In genomic region chr7:74112071-74112470, GRCm38 (mm10) we compare ENCODE assay signal across 23 mouse cellular contexts.
A peak's percentile ranks its signal among the peaks of the same experiment; 100 is the strongest.
DNase-seq lines count a peak whose midpoint lies in the region; ATAC-seq and TF ChIP-seq lines count a peak whose summit lies in the region.
"Had no signal": no experiment of that assay in that cellular context is flagged by ENCODE, and none has a peak within 500 bp of the region (broad histone marks: within the 10 kb centered on the region; RNA-seq: fewer than 3 reads in every experiment).

No protein-coding gene starts in this region.

- no peak for TF ChIP-seq CTCF in kidney, postnatal 0 days (IDR thresholded peaks at IDR 0.05; ENCODE audit: low read depth)

- no peaks in the 10 kb centered on the region for H3K9me3 ChIP-seq in kidney, postnatal 0 days (replicated peaks; ENCODE audit: low read length)
- H3K9me3 ChIP-seq in embryonic facial prominence, embryonic 10.5 days: no peaks in the 10 kb centered on the region
- no peaks in the 10 kb centered on the region for H3K9me3 ChIP-seq in embryonic facial prominence, embryonic 11.5 days (replicated peaks; ENCODE audit: control insufficient read depth, low read length)
- H3K9me3 ChIP-seq in limb, embryonic 12.5 days: no peaks in the 10 kb centered on the region
- H3K9me3 ChIP-seq in forebrain, embryonic 11.5 days (ENCODE audit: control insufficient read depth, low read length): no peaks in the 10 kb centered on the region
- H3K9me3 ChIP-seq: heart, embryonic 13.5 days; neural tube, embryonic 15.5 days had no signal

- H3K4me1 ChIP-seq in kidney, postnatal 0 days (replicated peaks; ENCODE audit: insufficient read depth, low read length): no peaks in the 10 kb centered on the region
- 0 out of 2 replicates have a peak, but pooled peaks cover 2% of the 10 kb centered on the region for H3K4me1 ChIP-seq in embryonic facial prominence, embryonic 10.5 days
- H3K4me1 ChIP-seq in embryonic facial prominence, embryonic 11.5 days (ENCODE audit: control insufficient read depth, insufficient read depth, low read length): no peaks in the 10 kb centered on the region
- peaks cover 22% of the 10 kb centered on the region; the same call in 1 of the 2 replicates for H3K4me1 ChIP-seq in limb, embryonic 12.5 days (replicated peaks)
- no peaks in the 10 kb centered on the region for H3K4me1 ChIP-seq in forebrain, embryonic 11.5 days (replicated peaks; ENCODE audit: control insufficient read depth, insufficient read depth, low read length)

- H3K36me3 ChIP-seq in kidney, postnatal 0 days (ENCODE audit: insufficient read depth, low read length): no peaks in the 10 kb centered on the region
- H3K36me3 ChIP-seq in embryonic facial prominence, embryonic 10.5 days (replicated peaks): no peaks in the 10 kb centered on the region
- no peaks in the 10 kb centered on the region for H3K36me3 ChIP-seq in embryonic facial prominence, embryonic 11.5 days (replicated peaks; ENCODE audit: control insufficient read depth, insufficient read depth, low read depth, low read length)
- no peaks in the 10 kb centered on the region for H3K36me3 ChIP-seq in limb, embryonic 12.5 days
- H3K36me3 ChIP-seq in forebrain, embryonic 11.5 days (ENCODE audit: control insufficient read depth, insufficient read depth, low read length): no peaks in the 10 kb centered on the region
- H3K36me3 ChIP-seq: heart, embryonic 13.5 days; neural tube, embryonic 15.5 days had no signal

- no peak overlapping the region for H3K9ac ChIP-seq in kidney, postnatal 0 days (ENCODE audit: low read depth, low read length)
- no peak overlapping the region for H3K9ac ChIP-seq in embryonic facial prominence, embryonic 11.5 days (replicated peaks; ENCODE audit: low read length)
- H3K9ac ChIP-seq in limb, embryonic 12.5 days (replicated peaks): no peak overlapping the region
- H3K9ac ChIP-seq in forebrain, embryonic 11.5 days (ENCODE audit: low read length): no peak overlapping the region
- H3K9ac ChIP-seq: heart, embryonic 13.5 days; neural tube, embryonic 15.5 days had no signal

- peak; percentile 82 for DNase-seq in kidney, postnatal 0 days (ENCODE audit: low spot score)
- DNase-seq in kidney, postnatal 10 days: no peak
- DNase-seq in embryonic facial prominence, embryonic 10.5 days (ENCODE audit: low spot score): peak; percentile 11
- DNase-seq in embryonic facial prominence, embryonic 11.5 days (ENCODE audit: low spot score): peak; percentile 74
- DNase-seq in adrenal gland, adult 2 months: no peak
- DNase-seq in forebrain, embryonic 11.5 days (ENCODE audit: low spot score): no peak
- no peak for DNase-seq in yolk sac, embryonic 10.5 days (ENCODE audit: low spot score)
- DNase-seq: adrenal gland, adult 8-10 months; cerebellum, adult 18-20 months; cerebellum, postnatal 36 days; gastrocnemius, postnatal 14 days; heart, adult 18-20 months; heart, postnatal 14 days; kidney, adult 8-10 months; layer of hippocampus, adult 9-11 months; right cerebral cortex, adult 18-20 months; right cerebral cortex, postnatal 4 days had no signal

- H3K27me3 ChIP-seq in kidney, postnatal 0 days (ENCODE audit: insufficient read depth, low read length): no peaks in the 10 kb centered on the region
- H3K27me3 ChIP-seq in embryonic facial prominence, embryonic 10.5 days (replicated peaks; ENCODE audit: low read depth, poor library complexity, severe bottlenecking): no peaks in the 10 kb centered on the region
- H3K27me3 ChIP-seq in embryonic facial prominence, embryonic 11.5 days (ENCODE audit: control insufficient read depth, insufficient read depth, low read length): no peaks in the 10 kb centered on the region
- no peaks in the 10 kb centered on the region for H3K27me3 ChIP-seq in limb, embryonic 12.5 days
- no peaks in the 10 kb centered on the region for H3K27me3 ChIP-seq in forebrain, embryonic 11.5 days (ENCODE audit: control insufficient read depth, insufficient read depth, low read length)
- H3K27me3 ChIP-seq: heart, embryonic 13.5 days; neural tube, embryonic 15.5 days had no signal

- WGBS in kidney, postnatal 0 days: 36% methylated on average over 2 of the region's 2 CpGs
- WGBS in embryonic facial prominence, embryonic 10.5 days: 42% methylated on average over 2 of the region's 2 CpGs
- 29% methylated on average over 2 of the region's 2 CpGs for WGBS in embryonic facial prominence, embryonic 11.5 days
- 9% methylated on average over 2 of the region's 2 CpGs for WGBS in limb, embryonic 12.5 days
- WGBS in forebrain, embryonic 11.5 days: 81% methylated on average over 2 of the region's 2 CpGs

- H3K4me2 ChIP-seq in kidney, postnatal 0 days (ENCODE audit: low read length): no peak overlapping the region
- no peak overlapping the region for H3K4me2 ChIP-seq in embryonic facial prominence, embryonic 11.5 days (ENCODE audit: low read depth, low read length)
- no peak overlapping the region for H3K4me2 ChIP-seq in limb, embryonic 12.5 days
- no peak overlapping the region for H3K4me2 ChIP-seq in forebrain, embryonic 11.5 days (ENCODE audit: low read depth, low read length, severe bottlenecking)
- H3K4me2 ChIP-seq: heart, embryonic 13.5 days; midbrain, embryonic 11.5 days; neural tube, embryonic 15.5 days had no signal

- ATAC-seq in kidney, postnatal 0 days (replicated peaks; ENCODE audit: low FRiP score, low read depth): no peak
- no peak; the same call in 1 of the 2 replicates for ATAC-seq in embryonic facial prominence, embryonic 11.5 days (replicated peaks; ENCODE audit: insufficient number of reproducible peaks, low FRiP score, low TSS enrichment, low read depth)
- peak; percentile 37; the same call in 1 of the 2 replicates for ATAC-seq in limb, embryonic 12.5 days (ENCODE audit: insufficient number of reproducible peaks, insufficient read depth, low FRiP score, low TSS enrichment, low read depth)
- ATAC-seq in forebrain, embryonic 11.5 days (replicated peaks; ENCODE audit: low FRiP score): no peak
- ATAC-seq: forebrain, embryonic 14.5 days; hindbrain, postnatal 0 days had no signal

- no peak overlapping the region for H3K4me3 ChIP-seq in kidney, postnatal 0 days (replicated peaks; ENCODE audit: low read depth, low read length)
- no peak overlapping the region for H3K4me3 ChIP-seq in embryonic facial prominence, embryonic 10.5 days
- no peak overlapping the region for H3K4me3 ChIP-seq in embryonic facial prominence, embryonic 11.5 days (ENCODE audit: low read depth, low read length)
- H3K4me3 ChIP-seq in limb, embryonic 12.5 days (replicated peaks): no peak overlapping the region
- no peak overlapping the region for H3K4me3 ChIP-seq in forebrain, embryonic 11.5 days (ENCODE audit: low read depth, low read length)
- H3K4me3 ChIP-seq: heart, embryonic 13.5 days; neural tube, embryonic 15.5 days had no signal

- H3K27ac ChIP-seq in kidney, postnatal 0 days: no peak overlapping the region
- no peak overlapping the region for H3K27ac ChIP-seq in embryonic facial prominence, embryonic 10.5 days (replicated peaks)
- H3K27ac ChIP-seq in embryonic facial prominence, embryonic 11.5 days (replicated peaks; ENCODE audit: low read depth, low read length): no peak overlapping the region
- peak overlapping the region; percentile 12; the same call in 1 of the 2 replicates for H3K27ac ChIP-seq in limb, embryonic 12.5 days
- H3K27ac ChIP-seq in forebrain, embryonic 11.5 days (ENCODE audit: low read depth, low read length): no peak overlapping the region
- H3K27ac ChIP-seq: heart, embryonic 13.5 days; hindbrain, postnatal 0 days; neural tube, embryonic 15.5 days had no signal

Comparison
In these comparisons a context has a peak if more than half of its experiments do, and no peak if none do; other contexts are left out.
1. DNase-seq: peak in kidney, postnatal 0 days (single experiment), embryonic facial prominence, embryonic 10.5 days (single experiment) and embryonic facial prominence, embryonic 11.5 days (single experiment); none in kidney, postnatal 10 days (single experiment), adrenal gland, adult 2 months (single experiment), forebrain, embryonic 11.5 days (single experiment) and yolk sac, embryonic 10.5 days (single experiment).